Mouse (Mus musculus) heart, postnatal 36 days (tissue): Measurements from ENCODE around the gene Fgb. TPM values are rescaled to one million over a fixed set of nuclear protein-coding genes. Genes with fewer than 3 reads are reported as not detected.

Experiments used
- DNase-seq, 2 experiments: peaks; one replicate each; pipeline ENCODE4 v3.0.0; 2021 to 2022
- intact Hi-C: fragments of 180-260 bp; cut with DNase I; formaldehyde crosslinking; loops from one replicate; pipeline ENCODE4 v1.15.1; 2025
- total RNA-seq, 2 experiments: library from RNA; stranded (reverse); gene quantifications; 2 replicates each; pipeline ENCODE4 v1.2.3; 2021

Gene Fgb
- total RNA-seq: not detected

DNA sequence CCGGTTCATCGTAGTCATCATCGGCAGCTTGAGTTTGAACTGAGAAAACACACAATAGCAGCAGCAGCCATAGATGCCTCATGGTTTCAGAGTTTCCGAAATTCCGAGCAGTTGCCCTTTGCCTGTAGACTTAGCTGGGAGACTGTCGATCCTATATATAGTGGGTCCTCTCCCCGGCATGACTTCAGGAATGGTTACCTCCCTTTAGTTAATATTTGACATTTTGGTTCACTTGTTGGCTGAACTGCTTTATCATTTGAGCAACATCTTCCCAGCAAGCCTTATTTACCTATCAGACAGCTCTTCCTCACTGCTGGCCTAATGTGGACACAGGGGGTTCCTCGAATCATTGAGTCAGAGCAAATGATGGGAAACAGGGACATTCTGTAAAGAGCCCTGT, at the start of gene Fgb:
Gene Fgb, minus strand, starts transcription at position 184 of the 400 bp plus-strand sequence.
- DNase-seq: no peak
- intact Hi-C loops: loop anchor here (5.0 to 10.0 kb wide), 2 partner anchors 172 to 1115 kb away; partner anchors contain the start of genes Ctso and Rbm46

DNA sequence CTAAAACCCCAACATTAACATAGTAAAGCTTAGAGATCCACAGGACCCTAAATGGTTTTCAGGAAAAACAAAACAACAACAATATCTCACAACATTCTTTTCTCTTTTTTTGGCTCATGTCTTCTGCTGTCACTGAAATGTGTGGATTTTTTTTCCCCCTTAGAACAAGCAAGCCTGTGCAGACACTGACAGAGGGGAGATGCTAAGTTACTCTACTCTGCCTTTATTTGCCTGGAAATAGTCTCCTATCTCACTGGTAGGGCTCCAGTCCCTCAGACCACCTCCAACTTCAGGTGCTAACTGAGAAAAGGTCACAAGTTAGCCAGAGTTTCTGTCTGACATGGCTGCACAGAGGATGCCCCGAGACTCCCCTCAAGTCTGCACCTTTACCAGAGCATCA, 49.5 kb upstream of the Fgb start:
- intact Hi-C loops: no loop called here
- DNase-seq: no peak

DNA sequence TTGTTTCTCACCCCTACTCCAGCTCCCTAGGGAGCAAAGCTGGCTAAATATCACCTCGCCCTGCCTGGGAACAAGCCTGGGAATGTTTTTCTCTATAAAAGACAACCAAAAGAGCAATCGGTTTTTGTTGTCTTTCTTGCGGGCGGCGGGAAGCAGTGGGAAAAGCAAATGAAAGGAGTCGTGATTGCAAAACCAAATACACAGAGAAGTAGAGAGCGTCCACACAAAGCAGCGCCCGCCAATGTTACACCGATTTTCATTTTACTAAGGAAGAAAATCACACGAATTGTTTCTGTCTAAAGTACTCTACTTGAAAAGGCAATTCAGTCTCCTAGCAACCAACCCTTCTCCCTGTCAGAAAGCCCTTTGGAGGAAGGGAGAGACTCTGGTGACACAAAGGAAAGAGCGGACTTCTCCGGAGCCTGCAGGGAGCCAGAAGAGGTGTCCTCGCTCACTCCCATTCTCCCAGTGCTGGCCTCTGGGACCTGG, 48.9 kb upstream of the Fgb start:
- intact Hi-C loops: no loop called here
- no peak for DNase-seq

DNA sequence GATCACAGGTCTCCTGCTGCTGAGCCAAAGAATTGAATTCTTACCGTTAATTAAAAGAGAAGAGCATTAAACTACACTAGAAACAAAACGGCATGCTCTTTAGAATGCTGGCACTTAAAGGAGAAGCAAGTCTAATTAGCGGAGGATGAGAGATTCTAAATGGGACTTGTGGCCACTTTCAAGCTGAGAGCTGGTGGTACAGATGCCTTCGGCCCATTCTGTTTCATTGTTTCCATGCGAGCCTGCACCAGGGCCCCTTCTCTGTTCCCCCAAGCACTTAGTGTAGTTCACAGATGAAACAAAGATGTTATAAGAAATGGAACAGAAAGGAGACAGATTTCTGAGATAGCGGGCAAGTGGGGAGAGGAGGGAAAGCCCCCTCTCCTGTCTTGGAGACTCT, 47.9 kb upstream of the Fgb start:
- intact Hi-C loops: no loop called here
- no peak for DNase-seq

DNA sequence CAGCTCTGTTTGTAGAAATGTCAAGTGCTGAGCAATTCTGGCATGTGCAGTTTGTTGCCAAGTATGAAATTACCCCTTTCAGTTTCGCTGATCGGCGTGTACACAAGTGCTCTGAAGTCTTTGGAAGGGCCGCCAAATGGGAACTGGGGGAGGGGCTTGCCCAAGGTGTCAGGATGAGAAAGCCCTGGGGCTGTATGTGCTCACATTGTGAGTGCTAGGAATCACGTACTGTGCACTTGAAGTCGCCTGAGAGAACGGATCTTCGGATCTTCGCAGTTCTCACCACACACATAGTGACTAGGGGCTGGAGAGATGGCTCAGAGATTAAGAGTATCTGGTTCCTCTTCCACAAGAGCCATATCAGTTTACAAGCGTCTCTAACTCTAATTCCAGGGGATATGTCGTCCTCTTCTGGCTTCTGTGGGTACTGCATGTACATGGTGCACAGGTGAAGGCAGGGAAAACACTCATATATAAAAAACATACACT, 30.9 kb upstream of the Fgb start:
- intact Hi-C loops: loop anchor here (2.0 kb wide), 1 partner anchor 78 kb away; no protein-coding TSS in a partner anchor
- DNase-seq: peak; percentile 39 to 56

DNA sequence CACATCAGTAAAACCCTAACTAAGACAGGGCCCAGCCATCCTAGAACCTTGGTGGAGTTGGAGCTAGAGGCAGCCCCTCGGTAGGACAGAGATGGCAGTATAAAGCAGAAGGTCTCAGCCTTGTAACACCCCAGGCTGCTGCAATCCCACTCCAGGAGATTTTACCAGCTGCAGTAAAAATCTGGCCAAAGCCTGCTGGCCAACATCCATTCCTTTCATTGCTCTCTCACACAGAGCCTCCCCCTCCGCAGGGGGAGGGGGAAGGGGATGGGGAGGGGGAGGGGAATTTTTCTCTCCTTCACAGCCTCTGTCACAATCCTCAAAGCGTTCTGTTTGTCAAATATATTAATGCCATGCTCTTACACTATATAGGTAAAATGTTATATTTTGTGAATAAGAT, 26.9 kb upstream of the Fgb start:
- intact Hi-C loops: no loop called here
- DNase-seq: peak; percentile 16 to 34

DNA sequence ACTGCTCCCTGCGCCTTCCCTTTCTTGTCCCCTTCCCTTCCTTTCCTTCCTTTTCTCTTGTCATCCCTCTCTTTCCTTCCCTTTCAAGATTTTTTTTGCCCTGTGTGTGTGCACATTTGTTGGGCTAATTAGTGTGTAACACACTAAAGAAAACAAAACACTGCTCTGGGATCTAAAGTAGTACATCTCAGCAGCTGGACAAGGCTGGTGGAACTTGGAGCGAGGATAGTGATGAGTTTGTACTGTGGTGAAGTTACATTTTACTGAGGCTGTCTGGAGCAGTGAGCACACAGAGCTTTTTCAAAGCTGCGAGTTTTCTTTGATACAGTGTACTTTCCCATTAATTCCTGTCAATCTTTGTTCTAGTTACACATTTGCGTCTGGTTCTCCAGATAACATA, 20.6 kb upstream of the Fgb start:
- DNase-seq: no peak
- intact Hi-C loops: no loop called here

DNA sequence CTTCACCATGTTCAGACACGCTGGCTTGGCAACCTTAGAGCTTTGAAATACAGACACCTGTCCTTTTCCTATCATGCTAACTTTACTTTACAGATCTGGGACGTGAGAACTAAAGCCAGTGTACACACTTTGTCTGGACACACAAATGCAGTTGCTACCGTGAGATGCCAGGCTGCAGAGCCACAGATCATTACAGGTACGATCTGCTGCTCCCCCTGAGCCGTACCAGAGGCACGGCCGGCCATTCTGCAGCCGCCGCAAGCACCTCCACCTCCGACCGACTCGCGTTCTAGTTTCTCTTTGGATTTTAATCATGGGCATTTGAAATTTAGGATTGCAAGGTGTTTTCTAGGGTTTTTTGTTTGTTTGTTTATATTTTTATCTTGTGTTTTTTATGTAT, 19.2 kb upstream of the Fgb start:
- DNase-seq: no peak
- intact Hi-C loops: no loop called here

DNA sequence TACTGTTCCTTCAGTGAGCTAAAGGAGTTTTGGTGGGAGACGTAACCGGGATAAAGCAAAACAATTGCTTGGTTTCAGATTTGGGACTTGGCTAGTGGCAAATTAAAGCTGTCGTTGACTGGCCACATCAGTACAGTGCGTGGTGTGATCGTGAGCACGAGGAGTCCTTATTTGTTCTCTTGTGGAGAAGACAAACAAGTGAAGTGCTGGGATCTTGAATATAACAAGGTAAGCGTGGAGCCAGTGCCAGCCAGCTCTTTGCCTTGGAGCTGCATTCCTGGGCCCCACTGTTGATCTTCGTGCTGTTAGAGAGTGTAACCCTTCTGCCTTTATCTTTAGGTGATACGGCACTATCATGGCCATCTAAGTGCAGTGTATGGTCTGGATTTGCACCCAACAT, 18.3 kb upstream of the Fgb start:
- DNase-seq: no peak
- intact Hi-C loops: no loop called here

DNA sequence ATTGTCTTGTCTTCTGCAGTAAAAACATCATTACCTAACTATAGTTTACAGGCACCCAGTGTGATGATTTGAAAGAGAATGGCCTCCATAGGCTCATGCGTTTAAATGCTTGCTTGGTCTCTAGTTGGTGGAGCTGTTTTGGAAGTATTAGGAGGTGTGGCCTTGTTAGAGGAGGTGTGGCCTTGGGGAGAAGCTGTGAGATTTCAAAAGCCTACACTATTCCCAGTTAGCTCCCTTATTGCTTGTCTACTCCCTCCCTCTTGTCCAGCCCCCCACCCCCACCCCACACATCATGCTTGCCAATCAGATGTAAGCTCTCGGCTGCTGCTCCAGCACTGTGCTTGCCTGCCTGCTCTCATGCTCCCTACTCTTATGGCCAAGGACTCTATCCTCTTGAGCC, 7.4 kb upstream of the Fgb start:
- intact Hi-C loops: loop anchor here (10.0 kb wide), 1 partner anchor 1122 kb away; the partner anchor contains the start of gene Ctso
- no peak for DNase-seq

DNA sequence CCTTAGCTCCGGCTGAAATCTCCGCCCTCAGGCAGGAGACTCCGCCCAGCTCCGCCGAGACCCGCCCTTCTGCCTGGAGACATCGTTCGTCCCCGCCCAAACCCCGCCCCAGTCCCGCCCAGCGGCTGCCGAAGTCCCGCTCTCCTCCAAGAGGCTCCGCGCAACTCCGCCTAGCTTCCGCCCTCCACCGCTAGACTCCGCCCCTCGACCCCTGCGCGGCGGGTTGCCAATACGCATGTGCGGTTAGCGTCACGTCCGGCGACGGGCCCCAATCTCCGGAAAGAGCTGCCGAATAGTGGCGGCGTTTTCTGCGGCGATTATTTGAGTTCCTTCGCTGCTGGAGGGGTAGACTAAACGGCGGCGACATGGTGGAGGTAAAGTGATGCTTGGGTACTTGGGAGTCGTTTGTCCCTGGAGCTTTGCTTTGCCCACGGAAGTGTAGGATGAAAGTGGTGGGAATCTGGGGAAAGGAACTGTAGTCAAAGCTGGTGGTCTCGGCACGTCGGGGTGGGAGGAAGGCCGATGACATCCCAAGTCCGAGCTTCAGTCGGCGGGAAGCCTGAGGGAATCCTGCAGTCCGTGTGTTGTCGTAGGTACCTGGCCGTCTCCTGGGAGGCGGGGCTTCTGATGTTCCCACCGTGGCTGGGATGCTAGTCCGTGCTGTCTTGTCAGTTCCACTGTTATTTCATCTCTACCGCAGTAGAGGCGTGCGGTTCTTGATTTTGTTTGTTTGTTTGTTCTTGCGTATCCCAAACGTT, 5.8 kb upstream of the Fgb start, which contains the start of gene Plrg1:
Gene Plrg1, plus strand, starts transcription at position 242 of the 758 bp plus-strand sequence.
- intact Hi-C loops: loop anchor here (10.0 kb wide), 1 partner anchor 1121 kb away; the partner anchor contains the start of gene Ctso
- peak; percentile 99 for DNase-seq

DNA sequence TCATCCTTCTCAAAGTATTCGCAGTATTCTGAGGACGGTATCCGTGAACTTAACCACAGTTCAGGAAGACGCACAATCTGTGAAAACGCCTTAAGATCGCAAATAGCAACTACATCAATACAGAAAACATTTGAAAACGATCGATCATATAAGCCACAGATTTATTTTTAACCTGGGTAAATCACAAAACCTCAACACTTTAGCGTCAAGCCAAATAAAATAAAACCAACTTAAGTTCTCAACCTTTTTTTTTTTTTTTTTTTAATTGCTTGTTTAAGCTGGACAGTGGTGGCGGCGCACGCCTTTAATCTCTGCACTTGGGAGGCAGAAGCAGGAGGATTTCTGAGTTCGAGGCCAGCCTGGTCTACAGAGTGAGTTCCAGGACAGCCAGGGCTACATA, 5.1 kb upstream of the Fgb start:
- intact Hi-C loops: loop anchor here (1.0 to 10.0 kb wide), 3 partner anchors 55 to 1120 kb away; partner anchors contain the start of genes Ctso and Rbm46
- DNase-seq: no peak

DNA sequence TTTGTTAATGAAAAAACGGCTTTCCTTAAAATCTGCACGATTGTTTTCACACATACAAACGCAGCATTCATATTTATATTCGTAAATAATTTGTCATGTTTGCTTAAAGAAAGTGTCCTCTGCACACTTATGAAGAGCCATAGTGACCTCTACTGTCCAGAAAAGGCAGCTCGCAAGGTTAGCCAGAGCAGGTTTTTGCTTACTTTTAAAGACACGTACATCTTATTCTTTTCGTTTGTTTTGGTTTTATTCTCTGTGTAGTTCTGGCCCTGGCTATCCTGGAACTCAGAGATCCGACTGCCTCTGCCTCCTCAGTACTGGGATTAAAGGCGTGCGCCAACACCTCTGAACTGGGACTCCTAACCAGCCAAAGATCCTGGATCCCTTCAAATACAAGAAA, 4.1 kb upstream of the Fgb start:
- intact Hi-C loops: loop anchor here (1.0 to 10.0 kb wide), 4 partner anchors 54 to 1119 kb away; partner anchors contain the start of genes Ctso and Rbm46
- peak; percentile 15 to 34 for DNase-seq

DNA sequence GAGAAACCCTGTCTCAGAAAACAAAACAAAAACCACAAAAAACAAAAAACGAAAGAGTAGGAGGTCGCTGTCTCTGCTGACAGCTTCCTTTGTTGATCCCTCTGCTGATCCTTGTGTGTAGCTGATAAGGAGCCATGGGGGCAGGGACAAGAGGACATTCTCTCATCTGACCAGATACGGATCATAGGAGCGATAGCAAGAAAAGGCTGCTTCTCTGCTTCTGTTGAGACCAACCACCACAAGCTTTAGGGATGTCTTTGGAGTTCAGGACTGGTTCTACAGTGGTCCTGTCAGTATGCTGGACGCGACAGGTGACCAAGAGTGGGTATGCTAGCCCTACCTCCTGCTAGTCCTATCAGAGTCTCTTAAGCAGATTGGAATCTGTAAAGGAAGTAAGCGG, 3.5 kb upstream of the Fgb start:
- no peak for DNase-seq
- intact Hi-C loops: loop anchor here (2.0 to 10.0 kb wide), 3 partner anchors 176 to 1118 kb away; partner anchors contain the start of genes Ctso and Rbm46

DNA sequence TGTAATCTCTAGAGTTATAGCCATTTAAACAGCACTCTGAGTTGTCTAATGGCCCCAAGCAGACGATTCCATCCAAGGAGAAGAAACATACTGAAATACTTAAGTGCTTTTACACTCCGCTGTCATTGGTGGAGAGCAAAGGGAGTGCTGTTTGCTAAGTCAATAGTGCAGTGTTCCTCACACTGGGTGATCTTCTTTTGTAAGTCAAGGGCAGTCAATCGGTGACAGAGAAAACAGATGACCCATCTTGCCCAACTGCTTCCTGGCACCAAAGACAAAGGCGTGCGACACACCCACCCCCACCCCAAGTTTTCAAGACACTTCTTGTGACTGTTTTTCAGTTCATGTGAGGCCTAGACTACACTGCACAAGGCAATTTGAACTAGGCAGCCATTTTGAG, 2.4 kb upstream of the Fgb start:
- DNase-seq: no peak
- intact Hi-C loops: loop anchor here (2.0 to 10.0 kb wide), 3 partner anchors 175 to 1117 kb away; partner anchors contain the start of genes Ctso and Rbm46

DNA sequence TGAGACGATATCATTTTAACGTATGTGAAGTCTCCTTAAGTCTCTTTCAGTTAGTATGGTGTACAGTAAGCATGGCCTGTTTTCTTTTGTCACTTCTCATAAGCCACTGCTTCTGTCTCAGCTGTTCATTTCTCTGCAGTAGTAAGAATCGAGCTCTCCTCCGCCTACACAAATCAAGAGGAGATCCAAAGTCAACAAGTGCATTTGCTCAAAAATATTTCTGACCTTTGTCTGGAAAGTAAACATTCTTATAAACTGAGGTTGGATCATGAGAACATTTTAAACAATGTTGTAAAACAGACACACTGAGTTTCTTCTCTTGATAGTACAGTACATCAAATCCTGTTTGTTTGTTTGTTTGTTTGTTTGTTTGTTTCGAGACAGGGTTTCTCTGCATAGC, 998 bp upstream of the Fgb start:
- intact Hi-C loops: loop anchor here (5.0 to 10.0 kb wide), 2 partner anchors 173 to 1116 kb away; partner anchors contain the start of genes Ctso and Rbm46
- no peak for DNase-seq

DNA sequence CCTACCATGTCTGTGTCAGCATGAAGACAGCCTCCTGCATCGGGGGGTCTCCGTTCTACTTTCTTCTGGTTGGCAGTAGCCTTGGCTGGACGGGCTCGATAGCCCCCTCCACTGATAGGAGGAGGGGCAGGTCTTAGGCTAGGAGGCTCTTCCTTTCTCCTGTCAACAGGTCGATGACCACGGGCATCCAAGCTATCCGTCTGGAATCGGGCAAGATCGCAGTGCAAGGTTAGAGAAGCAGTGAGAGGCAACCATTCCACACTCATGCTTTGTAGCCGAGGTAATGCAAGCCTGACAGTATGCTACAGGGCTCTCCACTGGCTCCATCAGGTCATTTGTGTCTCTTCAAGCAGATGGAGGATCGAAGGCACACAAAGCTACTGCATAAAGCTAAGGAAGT, 3.0 kb downstream of the Fgb start:
- intact Hi-C loops: no loop called here
- no peak for DNase-seq

DNA sequence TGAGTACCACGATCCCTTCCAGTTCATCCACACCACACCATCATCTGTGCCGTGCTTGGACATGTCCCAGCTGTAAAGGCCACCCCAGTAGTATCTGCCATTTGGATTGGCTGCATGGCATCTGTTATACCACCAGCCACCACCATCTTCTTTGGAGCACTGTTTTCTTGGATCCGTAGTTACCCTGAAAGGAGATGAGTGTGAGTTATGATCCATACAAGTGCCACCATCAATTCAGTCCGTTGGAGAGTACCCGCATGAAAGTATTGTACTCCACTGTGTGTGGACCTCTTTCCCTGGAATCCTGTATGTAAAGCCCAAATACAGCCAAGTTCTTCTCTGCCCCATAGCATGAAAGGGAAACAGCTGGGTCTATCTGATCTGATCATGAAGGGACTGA, 7.2 kb downstream of the Fgb start:
- intact Hi-C loops: no loop called here
- DNase-seq: no peak

DNA sequence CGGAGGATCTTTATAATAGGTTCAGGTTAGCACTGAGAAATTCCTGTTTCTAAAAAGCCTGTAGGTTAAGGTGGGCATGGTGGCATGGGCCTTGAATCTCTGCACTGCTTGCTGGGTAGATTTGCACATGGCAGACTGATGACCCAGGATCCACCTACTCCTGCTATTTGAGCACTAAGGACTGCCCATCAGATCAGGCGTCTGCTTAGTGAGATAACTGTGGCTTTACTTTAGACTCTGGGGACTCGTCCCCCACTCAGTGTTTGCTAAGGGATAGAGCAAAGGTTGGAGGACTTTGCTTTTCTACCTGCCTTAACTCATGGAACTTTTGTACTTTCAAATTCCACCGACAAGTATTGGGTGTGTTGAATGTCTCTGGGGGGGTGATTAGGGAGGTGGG, 10.0 kb downstream of the Fgb start:
- intact Hi-C loops: no loop called here
- no peak for DNase-seq

DNA sequence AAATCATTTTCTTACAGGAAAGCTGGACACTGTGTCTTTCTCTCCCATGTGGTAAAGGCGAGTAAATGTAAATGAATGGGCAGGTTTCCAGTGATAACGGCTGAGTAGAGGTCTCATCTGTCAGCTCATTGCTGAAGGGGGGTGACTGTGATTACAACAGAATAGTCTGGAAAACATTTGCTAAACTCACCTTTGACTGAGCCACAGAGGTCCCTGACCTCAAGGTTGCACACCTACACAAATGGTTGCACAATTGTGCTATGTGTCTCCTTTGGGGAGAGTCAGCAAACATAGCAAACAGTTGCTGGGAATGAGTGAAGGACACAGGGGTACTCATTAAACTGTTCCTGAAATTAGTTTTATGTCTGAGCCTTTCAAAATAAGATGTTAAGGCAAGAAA, 10.8 kb downstream of the Fgb start:
- DNase-seq: no peak
- intact Hi-C loops: no loop called here

DNA sequence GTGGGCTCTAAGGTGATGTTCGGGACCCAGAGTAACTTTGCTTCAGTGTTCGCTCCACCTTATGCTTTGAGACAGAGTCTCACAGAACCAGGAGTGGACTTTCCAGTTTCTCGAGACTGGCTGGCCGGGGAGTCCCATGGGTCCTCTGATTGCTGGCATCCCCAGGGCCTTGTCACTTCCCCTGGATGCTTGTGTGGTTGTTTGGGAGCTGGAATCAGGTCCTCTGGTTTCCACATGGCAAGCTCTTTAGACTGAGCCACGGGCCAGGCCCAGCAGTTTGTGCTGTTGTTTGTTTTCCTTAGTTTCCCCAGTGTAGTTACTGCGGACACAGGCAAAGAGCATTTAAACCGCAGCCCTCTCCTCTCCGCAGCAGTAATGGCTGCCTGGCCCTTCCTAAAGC, 15.9 kb downstream of the Fgb start:
- intact Hi-C loops: no loop called here

More for the DNA sequence above, 15.9 kb downstream of the Fgb start:
- no peak for DNase-seq
